Mouse (Mus musculus): Measurements from ENCODE around the gene Tmigd1. TPM values are rescaled to one million over a fixed set of nuclear protein-coding genes. Genes with fewer than 3 reads are reported as not detected.

Tmigd1 gene
- 2.9 and 3.3 TPM in 2 replicates for polyA plus RNA-seq (2015; fragmentation: Nextera tagmentation; extraction: Ambion mirVana)

- H3K4me2 ChIP-seq: no peak within 1 kb of the TSS
- H3K36me3 ChIP-seq: no peaks in the 10 kb centered on the region
- no peak within 1 kb of the TSS for H3K9ac ChIP-seq
- H3K4me3 ChIP-seq: no peak within 1 kb of the TSS
- H3K27ac ChIP-seq: no peak within 1 kb of the TSS
- no peak for ATAC-seq (ENCODE audit: insufficient number of reproducible peaks, low FRiP score, low TSS enrichment, low read depth)
- H3K4me1 ChIP-seq: no peaks in the 10 kb centered on the region
- no peaks in the 10 kb centered on the region for H3K27me3 ChIP-seq
- WGBS: 52% methylated on average over 7 of the region's 7 CpGs
- no peaks in the 10 kb centered on the region for H3K9me3 ChIP-seq
These were observed at the start of gene Tmigd1 for GRCm38 (mm10) chr11:76901579-76902361. TSS of gene Tmigd1 (plus strand) at chr11:76902159.

DNA sequence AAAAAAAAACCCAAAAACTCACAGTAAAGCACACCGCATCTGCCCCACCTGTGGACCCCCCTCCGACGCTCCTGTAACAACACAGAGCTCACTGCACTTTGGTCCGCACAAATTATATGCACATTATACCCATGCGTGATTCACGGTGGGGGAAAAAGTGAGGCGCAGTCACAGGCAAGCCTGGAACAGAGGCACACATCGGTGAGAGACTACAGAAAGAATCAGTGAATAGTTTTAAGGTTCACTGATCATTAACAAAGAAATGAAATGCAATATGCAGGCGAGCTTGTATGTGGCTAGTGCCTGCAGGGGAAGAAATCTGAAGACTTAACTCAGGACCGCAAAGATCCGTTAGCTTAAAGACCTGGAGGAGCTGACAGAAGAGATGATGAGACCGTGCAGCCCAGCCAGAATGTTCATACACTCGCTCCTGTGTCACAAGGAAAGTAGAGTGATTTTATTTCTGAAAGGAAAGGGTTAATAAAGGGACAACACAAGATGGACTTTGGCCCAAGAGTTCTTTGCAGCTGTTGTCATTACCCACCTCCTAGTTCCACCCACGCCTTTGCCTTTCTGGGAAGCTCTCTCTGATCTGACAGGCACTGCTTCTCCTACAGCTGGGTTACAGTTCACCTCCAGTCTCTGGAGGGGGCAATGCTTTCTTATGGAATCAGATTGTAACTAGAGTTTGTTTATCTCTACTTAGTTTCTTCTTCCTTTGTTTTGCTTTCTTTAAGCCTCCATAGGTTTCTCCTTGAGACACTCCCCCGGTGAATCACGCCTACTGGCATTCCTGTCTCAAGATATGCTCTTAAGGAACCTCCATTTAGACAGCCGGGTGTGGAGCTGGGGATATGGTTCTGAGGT is 47.3 kb upstream of the Tmigd1 start:
- 75% methylated on average over 17 of the region's 17 CpGs for WGBS
- no peak overlapping the region for H3K4me2 ChIP-seq
- no peaks in the 10 kb centered on the region for H3K9me3 ChIP-seq
- 0 out of 2 replicates have a peak, but pooled peaks cover 2% of the 10 kb centered on the region for H3K4me1 ChIP-seq
- H3K27ac ChIP-seq: no peak overlapping the region
- H3K36me3 ChIP-seq: no peaks in the 10 kb centered on the region
- H3K4me3 ChIP-seq: no peak overlapping the region
- ATAC-seq (ENCODE audit: insufficient number of reproducible peaks, low FRiP score, low TSS enrichment, low read depth): no peak
- H3K27me3 ChIP-seq: no peaks in the 10 kb centered on the region
- H3K9ac ChIP-seq: no peak overlapping the region

- Histone ChIP-seq H3K27me3 (no peaks in the 10 kb centered on the region), H3K4me2 (no peak overlapping the region), H3K9me3 (no peaks in the 10 kb centered on the region), H3K4me3 (no peak overlapping the region), H3K4me1 (0 out of 2 replicates have a peak, but pooled peaks cover 2% of the 10 kb centered on the region), H3K27ac (no peak overlapping the region), H3K9ac (no peak overlapping the region), H3K36me3 (no peaks in the 10 kb centered on the region)
- WGBS: 91% methylated on average over 2 of the region's 2 CpGs
- no peak for ATAC-seq (ENCODE audit: insufficient number of reproducible peaks, low FRiP score, low TSS enrichment, low read depth)
These were observed 45.4 kb upstream of the Tmigd1 start for GRCm38 (mm10) chr11:76856601-76857000.

GRCm38 (mm10) chr11:76857111-76857510 is 44.8 kb upstream of the Tmigd1 start:
- no peak for ATAC-seq (ENCODE audit: insufficient number of reproducible peaks, low FRiP score, low TSS enrichment, low read depth)
- Histone ChIP-seq H3K4me1 (0 out of 2 replicates have a peak, but pooled peaks cover 2% of the 10 kb centered on the region), H3K4me3 (no peak overlapping the region), H3K27ac (no peak overlapping the region), H3K27me3 (no peaks in the 10 kb centered on the region), H3K9ac (no peak overlapping the region), H3K36me3 (no peaks in the 10 kb centered on the region), H3K4me2 (no peak overlapping the region), H3K9me3 (no peaks in the 10 kb centered on the region)
- 80% methylated on average over 7 of the region's 7 CpGs for WGBS

DNA sequence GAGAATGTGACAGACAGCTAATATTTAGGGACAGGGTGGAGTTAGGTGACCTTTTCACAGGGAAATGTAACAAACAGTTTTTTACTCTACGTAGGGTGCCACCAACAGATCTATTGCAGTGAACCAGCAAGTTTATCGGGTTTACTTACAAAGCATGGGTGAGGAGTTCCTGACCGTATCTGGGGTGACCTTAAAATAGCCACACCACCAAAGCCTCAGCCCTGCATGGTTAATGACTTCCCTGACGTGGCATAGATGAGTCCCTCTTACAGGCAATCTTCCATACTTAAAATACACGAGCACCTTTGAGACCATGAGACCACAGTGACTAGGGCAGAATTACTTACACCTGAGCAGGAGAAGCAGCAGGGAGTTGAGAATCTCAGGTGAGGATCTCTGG is 43.2 kb upstream of the Tmigd1 start:
- no peaks in the 10 kb centered on the region for H3K27me3 ChIP-seq
- WGBS: 72% methylated on average over 5 of the region's 5 CpGs
- H3K4me3 ChIP-seq: no peak overlapping the region
- no peaks in the 10 kb centered on the region for H3K9me3 ChIP-seq
- no peaks in the 10 kb centered on the region for H3K36me3 ChIP-seq
- no peak overlapping the region for H3K27ac ChIP-seq
- H3K4me2 ChIP-seq: no peak overlapping the region
- no peak overlapping the region for H3K9ac ChIP-seq
- H3K4me1 ChIP-seq: 0 out of 2 replicates have a peak, but pooled peaks cover 2% of the 10 kb centered on the region
- ATAC-seq (ENCODE audit: insufficient number of reproducible peaks, low FRiP score, low TSS enrichment, low read depth): no peak

DNA sequence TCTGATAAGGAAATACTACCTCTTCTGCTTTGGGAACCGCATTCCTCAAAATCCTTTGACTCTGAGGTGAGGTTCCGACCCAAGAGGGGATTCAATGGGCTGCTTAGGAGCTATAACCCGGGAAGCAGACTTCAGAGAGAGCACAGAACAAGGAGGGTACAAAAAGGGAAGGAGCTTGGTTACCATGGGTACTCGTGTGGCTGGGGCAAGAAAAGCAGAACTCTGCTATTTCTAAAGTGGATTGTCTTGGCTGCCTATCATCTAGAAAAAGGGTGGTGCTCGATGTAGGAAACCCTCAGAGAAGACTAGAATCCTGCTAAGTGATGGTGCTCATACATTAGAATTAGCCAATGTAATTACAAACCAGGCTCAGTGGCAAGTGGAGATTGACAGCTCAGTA is 42.7 kb upstream of the Tmigd1 start:
- 66% methylated on average over 5 of the region's 5 CpGs for WGBS
- Histone ChIP-seq H3K9ac (no peak overlapping the region), H3K4me1 (0 out of 2 replicates have a peak, but pooled peaks cover 2% of the 10 kb centered on the region), H3K9me3 (no peaks in the 10 kb centered on the region), H3K4me3 (no peak overlapping the region), H3K27me3 (no peaks in the 10 kb centered on the region), H3K27ac (no peak overlapping the region), H3K36me3 (no peaks in the 10 kb centered on the region), H3K4me2 (no peak overlapping the region)
- no peak for ATAC-seq (ENCODE audit: insufficient number of reproducible peaks, low FRiP score, low TSS enrichment, low read depth)

DNA sequence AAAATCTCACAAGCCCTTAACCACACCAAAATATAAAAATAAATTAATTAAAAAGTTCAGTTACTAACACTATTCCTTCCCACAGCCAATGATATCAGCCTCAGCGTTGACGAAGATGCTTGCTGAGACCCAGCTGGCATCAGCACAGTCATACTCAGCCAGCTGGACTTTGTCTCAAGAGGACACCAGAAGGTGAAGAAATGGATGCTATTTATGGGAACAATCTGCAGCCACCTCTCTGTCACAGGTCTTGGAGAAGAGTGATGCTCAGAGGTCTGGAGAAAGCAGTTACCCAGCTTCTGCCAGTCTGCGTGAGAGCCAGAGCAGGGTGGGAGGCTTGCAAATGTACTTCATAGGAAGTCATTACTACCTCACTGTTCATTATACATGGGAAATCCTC is 40.8 kb upstream of the Tmigd1 start:
- no peak for ATAC-seq (ENCODE audit: insufficient number of reproducible peaks, low FRiP score, low TSS enrichment, low read depth)
- H3K4me2 ChIP-seq: no peak overlapping the region
- WGBS: 94% methylated on average over 3 of the region's 3 CpGs

GRCm38 (mm10) chr11:76872556-76873234 is 29.3 kb upstream of the Tmigd1 start:
- no peak overlapping the region for H3K27ac ChIP-seq
- no peak overlapping the region for H3K4me2 ChIP-seq
- H3K36me3 ChIP-seq: no peaks in the 10 kb centered on the region
- no peaks in the 10 kb centered on the region for H3K27me3 ChIP-seq
- H3K9ac ChIP-seq: no peak overlapping the region
- 57% methylated on average over 11 of the region's 11 CpGs for WGBS
- no peaks in the 10 kb centered on the region for H3K4me1 ChIP-seq
- no peak overlapping the region for H3K4me3 ChIP-seq
- ATAC-seq (ENCODE audit: insufficient number of reproducible peaks, low FRiP score, low TSS enrichment, low read depth): no peak
- H3K9me3 ChIP-seq: no peaks in the 10 kb centered on the region

More for the DNA sequence above, 40.8 kb upstream of the Tmigd1 start:
- Histone ChIP-seq H3K36me3 (no peaks in the 10 kb centered on the region), H3K4me1 (0 out of 2 replicates have a peak, but pooled peaks cover 2% of the 10 kb centered on the region), H3K4me3 (no peak overlapping the region), H3K27ac (no peak overlapping the region), H3K9me3 (no peaks in the 10 kb centered on the region), H3K27me3 (no peaks in the 10 kb centered on the region), H3K9ac (no peak overlapping the region)

DNA sequence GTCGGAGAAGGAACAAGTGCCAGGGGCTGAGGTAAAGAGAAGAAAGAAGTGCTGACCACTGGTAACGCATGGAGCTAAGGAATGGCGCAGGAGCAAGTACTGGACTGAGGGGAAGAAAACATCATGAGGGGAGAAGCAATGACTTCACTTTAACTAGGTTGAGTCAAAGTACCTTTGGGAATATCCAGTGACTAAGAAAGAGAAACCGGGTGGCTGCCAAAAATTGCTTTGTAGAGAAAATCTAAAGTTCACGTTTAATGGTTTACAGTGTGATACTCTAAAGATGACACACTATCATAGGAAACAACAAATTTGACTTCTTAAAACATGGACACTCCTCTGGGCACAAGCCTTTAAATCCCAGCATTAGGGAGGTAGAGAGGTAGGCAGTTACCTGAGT is 28.1 kb upstream of the Tmigd1 start:
- ATAC-seq (ENCODE audit: insufficient number of reproducible peaks, low FRiP score, low TSS enrichment, low read depth): no peak
- 82% methylated on average over 5 of the region's 5 CpGs for WGBS
- Histone ChIP-seq H3K4me3 (no peak overlapping the region), H3K9me3 (no peaks in the 10 kb centered on the region), H3K27ac (no peak overlapping the region), H3K36me3 (no peaks in the 10 kb centered on the region), H3K9ac (no peak overlapping the region), H3K4me2 (no peak overlapping the region), H3K4me1 (no peaks in the 10 kb centered on the region), H3K27me3 (no peaks in the 10 kb centered on the region)

DNA sequence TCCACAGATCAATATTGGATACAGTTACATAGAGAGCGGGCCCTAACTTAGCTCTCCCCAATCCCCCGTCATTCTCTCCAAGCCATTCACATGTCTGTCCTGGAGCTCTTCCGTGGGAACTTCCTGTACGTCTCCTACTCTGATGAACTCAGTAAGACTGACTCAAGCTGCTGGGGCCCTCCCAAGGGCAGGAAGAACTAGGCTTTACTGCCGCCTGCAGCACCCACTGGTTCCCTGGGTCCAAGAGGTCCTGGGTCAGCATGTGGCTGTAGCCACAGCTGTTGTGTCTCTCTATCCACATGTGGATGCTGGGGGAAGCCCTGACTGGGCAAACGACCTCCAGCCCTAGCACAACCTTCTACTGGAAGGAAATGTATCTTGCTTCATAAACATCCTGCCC is 27.2 kb upstream of the Tmigd1 start:
- no peak overlapping the region for H3K27ac ChIP-seq

GRCm38 (mm10) chr11:76879816-76880215 is 22.1 kb upstream of the Tmigd1 start:
- H3K4me1 ChIP-seq: no peaks in the 10 kb centered on the region
- no peaks in the 10 kb centered on the region for H3K27me3 ChIP-seq
- H3K36me3 ChIP-seq: no peaks in the 10 kb centered on the region
- ATAC-seq (ENCODE audit: insufficient number of reproducible peaks, low FRiP score, low TSS enrichment, low read depth): no peak
- H3K4me2 ChIP-seq: no peak overlapping the region
- 78% methylated on average over 5 of the region's 5 CpGs for WGBS
- no peak overlapping the region for H3K4me3 ChIP-seq
- no peak overlapping the region for H3K9ac ChIP-seq
- H3K27ac ChIP-seq: no peak overlapping the region
- H3K9me3 ChIP-seq: no peaks in the 10 kb centered on the region

More for the DNA sequence above, 27.2 kb upstream of the Tmigd1 start:
- H3K4me3 ChIP-seq: no peak overlapping the region
- no peaks in the 10 kb centered on the region for H3K27me3 ChIP-seq
- H3K4me2 ChIP-seq: no peak overlapping the region
- no peaks in the 10 kb centered on the region for H3K36me3 ChIP-seq
- ATAC-seq (ENCODE audit: insufficient number of reproducible peaks, low FRiP score, low TSS enrichment, low read depth): no peak
- H3K4me1 ChIP-seq: no peaks in the 10 kb centered on the region
- H3K9me3 ChIP-seq: no peaks in the 10 kb centered on the region
- WGBS: 63% methylated on average over 6 of the region's 6 CpGs
- H3K9ac ChIP-seq: no peak overlapping the region

All from limb, embryonic 15.5 days (tissue).